Mouse (Mus musculus) testis, postnatal 14 days (tissue): Measurements from ENCODE around the gene Rasgef1b.

Source experiments
- DNase-seq: peaks from one replicate; pipeline ENCODE4 v3.0.0; 2021; ENCODE audit warnings: low spot score

Gene Rasgef1b

GRCm38 (mm10) chr5:99451416-99451815, 277.4 kb downstream of the Rasgef1b start:
- no peak for DNase-seq

- DNase-seq: no peak
Measured at GRCm38 (mm10) chr5:99450994-99451393, 277.9 kb downstream of the Rasgef1b start.

- no peak for DNase-seq
Measured at GRCm38 (mm10) chr5:99450463-99450862, 278.4 kb downstream of the Rasgef1b start.

GRCm38 (mm10) chr5:99447481-99447880, 281.4 kb downstream of the Rasgef1b start:
- no peak for DNase-seq

GRCm38 (mm10) chr5:99445242-99445641, 283.6 kb downstream of the Rasgef1b start:
- DNase-seq: no peak

GRCm38 (mm10) chr5:99444777-99445176, 284.1 kb downstream of the Rasgef1b start:
- DNase-seq: no peak

- DNase-seq: no peak
Measured at GRCm38 (mm10) chr5:99440109-99440508, 288.8 kb downstream of the Rasgef1b start.

- no peak for DNase-seq
Measured at GRCm38 (mm10) chr5:99438526-99438925, 290.3 kb downstream of the Rasgef1b start.

- DNase-seq: no peak
Measured at GRCm38 (mm10) chr5:99434226-99434625, 294.6 kb downstream of the Rasgef1b start.

GRCm38 (mm10) chr5:99432471-99432870, 296.4 kb downstream of the Rasgef1b start:
- DNase-seq: no peak

- no peak for DNase-seq
Measured at GRCm38 (mm10) chr5:99429273-99429672, 299.6 kb downstream of the Rasgef1b start.

GRCm38 (mm10) chr5:99428648-99429047, 300.2 kb downstream of the Rasgef1b start:
- DNase-seq: no peak

GRCm38 (mm10) chr5:99423271-99423670, 305.6 kb downstream of the Rasgef1b start:
- peak; percentile 18 for DNase-seq

- DNase-seq: no peak
Measured at GRCm38 (mm10) chr5:99422856-99423255, 306.0 kb downstream of the Rasgef1b start.

- no peak for DNase-seq
Measured at GRCm38 (mm10) chr5:99422092-99422491, 306.8 kb downstream of the Rasgef1b start.

GRCm38 (mm10) chr5:99419872-99420271, 309.0 kb downstream of the Rasgef1b start:
- no peak for DNase-seq

GRCm38 (mm10) chr5:99416902-99417301, 312.0 kb downstream of the Rasgef1b start:
- DNase-seq: no peak

GRCm38 (mm10) chr5:99415676-99416075, 313.2 kb downstream of the Rasgef1b start:
- no peak for DNase-seq

GRCm38 (mm10) chr5:99415049-99415448, 313.8 kb downstream of the Rasgef1b start:
- no peak for DNase-seq

GRCm38 (mm10) chr5:99414293-99414692, 314.6 kb downstream of the Rasgef1b start:
- no peak for DNase-seq

GRCm38 (mm10) chr5:99413851-99414250, 315.0 kb downstream of the Rasgef1b start:
- DNase-seq: no peak

- no peak for DNase-seq
Measured at GRCm38 (mm10) chr5:99413391-99413790, 315.5 kb downstream of the Rasgef1b start.

- no peak for DNase-seq
Measured at GRCm38 (mm10) chr5:99404403-99405170, 324.3 kb downstream of the Rasgef1b start.

GRCm38 (mm10) chr5:99403325-99403724, 325.5 kb downstream of the Rasgef1b start:
- DNase-seq: no peak
